Mouse (Mus musculus) neural tube, embryonic 15.5 days (tissue): Measurements from ENCODE around the gene Fam184b. TPM values are rescaled to one million over a fixed set of nuclear protein-coding genes. Genes with fewer than 3 reads are reported as not detected.

Experiments
- ATAC-seq: fragments of 200-750 bp; cut with Nextera tagmentation; 2 replicates; pipeline ENCODE4 v1.8.0; 2017; ENCODE audit warnings: mild to moderate bottlenecking, moderate TSS enrichment, moderate library complexity; ENCODE audit not compliant: low FRiP score
- H3K27ac ChIP-seq: fragments of 300-500 bp; sonication (generic); replicated peaks from 2 replicates; pipeline ENCODE4 v1.5.1; 2015; ENCODE audit warnings: mild to moderate bottlenecking, inconsistent platforms
- H3K27me3 ChIP-seq: fragments of 300-500 bp; sonication (generic); replicated peaks from 2 replicates; pipeline ENCODE4 v1.6.1; 2015; ENCODE audit warnings: inconsistent platforms
- H3K36me3 ChIP-seq: fragments of 300-500 bp; sonication (generic); 2 replicates; pipeline ENCODE4 v1.6.1; 2015; ENCODE audit warnings: inconsistent platforms
- H3K4me1 ChIP-seq: fragments of 300-500 bp; sonication (generic); 2 replicates; pipeline ENCODE4 v1.6.1; 2015; ENCODE audit warnings: inconsistent platforms
- H3K4me2 ChIP-seq: fragments of 300-500 bp; sonication (generic); 2 replicates; pipeline ENCODE4 v1.6.1; 2015; ENCODE audit warnings: inconsistent platforms, mild to moderate bottlenecking, moderate library complexity
- H3K4me3 ChIP-seq: fragments of 300-500 bp; sonication (generic); replicated peaks from 2 replicates; pipeline ENCODE4 v1.5.1; 2015; ENCODE audit warnings: mild to moderate bottlenecking, inconsistent platforms
- H3K9ac ChIP-seq: fragments of 300-500 bp; sonication (generic); replicated peaks from 2 replicates; pipeline ENCODE4 v1.6.1; 2015; ENCODE audit warnings: mild to moderate bottlenecking, inconsistent platforms
- H3K9me3 ChIP-seq: fragments of 300-500 bp; sonication (generic); replicated peaks from 2 replicates; pipeline ENCODE4 v1.6.1; 2016; ENCODE audit warnings: inconsistent platforms
- WGBS: fragments of 180-500 bp; shearing (Covaris S2); methylation state at CpG from one replicate; pipeline ENCODE4 v1.1.7; 2015; ENCODE audit warnings: mixed read lengths; 5-methylcytosine and 5-hydroxymethylcytosine counted together
- polyA plus RNA-seq: library from polyadenylated mRNA; unstranded; fragments of >200 nt; fragmentation: Nextera tagmentation; extraction: Ambion mirVana; gene quantifications from 2 replicates; pipeline ENCODE4 v1.2.1, GENCODE M21; 2015

The Fam184b gene
- polyA plus RNA-seq, 1 experiment from 2014 or later = 13.6 TPM

- Histone ChIP-seq H3K27ac (no peak overlapping the region), H3K9me3 (no peaks in the 10 kb centered on the region), H3K4me2 (no peak overlapping the region), H3K27me3 (no peaks in the 10 kb centered on the region), H3K4me1 (no peaks in the 10 kb centered on the region), H3K9ac (no peak overlapping the region), H3K36me3 (no peaks in the 10 kb centered on the region), H3K4me3 (no peak overlapping the region)
- ATAC-seq = no peak
- 81% methylated on average over 6 of the region's 6 CpGs for WGBS
These were observed 46.1 kb downstream of the Fam184b start for GRCm38 (mm10) chr5:45593276-45593675.

GRCm38 (mm10) chr5:45590094-45590493, 49.3 kb downstream of the Fam184b start:
- Histone ChIP-seq H3K4me3 (no peak overlapping the region), H3K9ac (no peak overlapping the region), H3K4me1 (no peaks in the 10 kb centered on the region), H3K36me3 (no peaks in the 10 kb centered on the region), H3K9me3 (0 out of 2 replicates have a peak, but pooled peaks cover 7% of the 10 kb centered on the region), H3K27me3 (no peaks in the 10 kb centered on the region), H3K4me2 (no peak overlapping the region), H3K27ac (no peak overlapping the region)
- no peak for ATAC-seq
- 88% methylated on average over 4 of the region's 4 CpGs for WGBS

DNA sequence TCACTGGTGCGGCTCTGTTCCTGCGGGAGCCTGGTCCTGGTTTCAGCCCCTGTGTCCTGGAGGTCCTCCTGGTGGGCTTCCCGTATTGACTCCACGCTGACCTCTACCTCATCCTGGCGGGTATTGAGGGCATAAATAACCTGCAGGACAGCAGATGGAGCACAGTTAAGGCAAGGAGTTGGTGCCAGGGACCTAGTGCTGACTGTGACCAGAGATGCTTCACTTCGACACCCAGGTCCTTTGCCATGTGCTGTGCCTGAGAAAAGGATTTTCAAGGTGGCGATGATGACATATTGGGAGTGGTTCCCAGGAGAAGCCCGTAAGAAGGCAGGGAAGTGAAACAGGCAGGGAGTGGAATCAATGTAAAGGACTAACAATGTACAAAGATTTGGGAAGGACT, 54.8 kb downstream of the Fam184b start:
- Histone ChIP-seq H3K27me3 (no peaks in the 10 kb centered on the region), H3K4me3 (no peak overlapping the region), H3K9me3 (0 out of 2 replicates have a peak, but pooled peaks cover 7% of the 10 kb centered on the region), H3K4me1 (no peaks in the 10 kb centered on the region), H3K4me2 (no peak overlapping the region), H3K27ac (no peak overlapping the region), H3K9ac (no peak overlapping the region), H3K36me3 (no peaks in the 10 kb centered on the region)
- WGBS = 92% methylated on average over 8 of the region's 8 CpGs
- ATAC-seq = no peak

GRCm38 (mm10) chr5:45580279-45580678, 59.1 kb downstream of the Fam184b start:
- Histone ChIP-seq H3K9ac (no peak overlapping the region), H3K27ac (no peak overlapping the region), H3K9me3 (no peaks in the 10 kb centered on the region), H3K36me3 (no peaks in the 10 kb centered on the region), H3K4me2 (no peak overlapping the region), H3K27me3 (0 out of 2 replicates have a peak, but pooled peaks cover 3% of the 10 kb centered on the region), H3K4me1 (no peaks in the 10 kb centered on the region), H3K4me3 (no peak overlapping the region)
- 83% methylated on average over 10 of the region's 10 CpGs for WGBS
- ATAC-seq = no peak

GRCm38 (mm10) chr5:45577376-45577775, 62.0 kb downstream of the Fam184b start:
- Histone ChIP-seq H3K9me3 (no peaks in the 10 kb centered on the region), H3K4me3 (no peak overlapping the region), H3K4me2 (no peak overlapping the region), H3K9ac (no peak overlapping the region), H3K27me3 (0 out of 2 replicates have a peak, but pooled peaks cover 3% of the 10 kb centered on the region), H3K27ac (no peak overlapping the region), H3K4me1 (peaks cover 7% of the 10 kb centered on the region), H3K36me3 (no peaks in the 10 kb centered on the region)
- ATAC-seq = no peak
- 91% methylated on average over 1 of the region's 1 CpGs for WGBS

DNA sequence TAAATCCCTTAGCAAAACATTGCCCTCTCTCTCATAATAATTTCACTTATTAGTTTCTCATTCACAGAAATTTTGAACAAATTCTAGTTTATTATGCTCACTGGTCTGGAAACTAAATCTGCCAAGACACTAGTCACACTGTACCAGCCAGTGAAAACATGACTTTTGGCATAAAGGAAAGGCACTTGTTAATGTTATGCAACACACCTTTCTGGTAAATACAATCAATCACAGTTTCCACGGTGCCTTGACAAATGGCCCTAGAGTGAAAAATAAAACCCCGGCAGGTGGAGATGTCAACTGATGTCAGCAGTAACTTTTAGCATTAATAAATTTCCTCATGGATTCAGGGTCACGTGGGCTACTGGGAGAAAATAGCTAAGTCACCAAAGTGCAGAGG, 62.7 kb downstream of the Fam184b start:
- no peak for ATAC-seq
- Histone ChIP-seq H3K4me1 (peaks cover 7% of the 10 kb centered on the region), H3K27ac (no peak overlapping the region), H3K36me3 (no peaks in the 10 kb centered on the region), H3K4me2 (no peak overlapping the region), H3K27me3 (0 out of 2 replicates have a peak, but pooled peaks cover 3% of the 10 kb centered on the region), H3K9ac (no peak overlapping the region), H3K4me3 (no peak overlapping the region), H3K9me3 (no peaks in the 10 kb centered on the region)
- WGBS = 55% methylated on average over 3 of the region's 3 CpGs

- Histone ChIP-seq H3K4me2 (no peak overlapping the region), H3K9ac (no peak overlapping the region), H3K27me3 (0 out of 2 replicates have a peak, but pooled peaks cover 3% of the 10 kb centered on the region), H3K36me3 (no peaks in the 10 kb centered on the region), H3K9me3 (no peaks in the 10 kb centered on the region), H3K4me3 (no peak overlapping the region), H3K27ac (no peak overlapping the region), H3K4me1 (peaks cover 7% of the 10 kb centered on the region)
- peak; percentile 68; the same call in 1 of the 2 replicates for ATAC-seq
- 10% methylated on average over 5 of the region's 5 CpGs for WGBS
These were observed 66.6 kb downstream of the Fam184b start for GRCm38 (mm10) chr5:45572816-45573215.

- Histone ChIP-seq H3K27ac (no peak overlapping the region), H3K36me3 (no peaks in the 10 kb centered on the region), H3K27me3 (no peaks in the 10 kb centered on the region), H3K9ac (no peak overlapping the region), H3K9me3 (no peaks in the 10 kb centered on the region), H3K4me3 (no peak overlapping the region), H3K4me2 (no peak overlapping the region), H3K4me1 (no peaks in the 10 kb centered on the region)
- no peak for ATAC-seq
- WGBS = 80% methylated on average over 1 of the region's 1 CpGs
These were observed 73.6 kb downstream of the Fam184b start for GRCm38 (mm10) chr5:45565829-45566228.

DNA sequence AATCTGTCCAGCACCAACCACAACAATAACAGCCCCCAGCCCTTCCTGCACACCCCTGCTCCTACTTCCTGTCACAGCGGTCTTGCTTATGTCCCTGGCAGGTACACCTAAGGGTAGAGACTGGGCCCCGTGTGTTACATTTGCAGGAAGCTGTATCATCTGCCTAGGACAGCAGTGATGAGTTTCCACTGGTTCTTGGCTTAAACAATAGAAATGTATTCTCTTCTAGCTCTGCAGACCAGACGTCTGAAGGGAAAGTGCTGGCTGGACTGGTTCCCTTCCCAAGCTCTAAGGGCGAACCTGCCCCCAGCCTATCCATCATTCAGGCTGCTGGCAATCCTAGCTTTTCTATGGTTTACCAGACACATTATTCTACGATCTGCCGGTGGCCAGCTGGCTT, 75.4 kb downstream of the Fam184b start:
- 62% methylated on average over 6 of the region's 6 CpGs for WGBS
- no peak overlapping the region for H3K4me3 ChIP-seq
- no peak overlapping the region for H3K9ac ChIP-seq
- ATAC-seq = no peak; the same call in 1 of the 2 replicates
- no peaks in the 10 kb centered on the region for H3K9me3 ChIP-seq
- no peaks in the 10 kb centered on the region for H3K36me3 ChIP-seq
- no peak overlapping the region for H3K27ac ChIP-seq
- no peak overlapping the region for H3K4me2 ChIP-seq
- no peaks in the 10 kb centered on the region for H3K4me1 ChIP-seq
- no peaks in the 10 kb centered on the region for H3K27me3 ChIP-seq

GRCm38 (mm10) chr5:45549586-45549985, 89.8 kb downstream of the Fam184b start:
- no peak for ATAC-seq
- Histone ChIP-seq H3K4me3 (no peak overlapping the region), H3K4me2 (no peak overlapping the region), H3K27me3 (no peaks in the 10 kb centered on the region), H3K9ac (no peak overlapping the region), H3K27ac (no peak overlapping the region), H3K9me3 (no peaks in the 10 kb centered on the region), H3K36me3 (0 out of 2 replicates have a peak, but pooled peaks cover 2% of the 10 kb centered on the region), H3K4me1 (no peaks in the 10 kb centered on the region)
- 95% methylated on average over 1 of the region's 1 CpGs for WGBS

GRCm38 (mm10) chr5:45543374-45543773, 96.0 kb downstream of the Fam184b start:
- H3K4me2 ChIP-seq = no peak overlapping the region
- 54% methylated on average over 5 of the region's 5 CpGs for whole genome bisulfite sequencing

GRCm38 (mm10) chr5:45539502-45539901, 99.9 kb downstream of the Fam184b start:
- no peak overlapping the region for H3K9ac ChIP-seq
- no peaks in the 10 kb centered on the region for H3K27me3 ChIP-seq
- no peak overlapping the region for H3K4me3 ChIP-seq
- ATAC-seq = no peak
- H3K9me3 ChIP-seq = no peaks in the 10 kb centered on the region
- no peak overlapping the region for H3K27ac ChIP-seq
- WGBS = 65% methylated on average over 10 of the region's 10 CpGs
- no peaks in the 10 kb centered on the region for H3K36me3 ChIP-seq
- 0 out of 2 replicates have a peak, but pooled peaks cover 2% of the 10 kb centered on the region for H3K4me1 ChIP-seq
- H3K4me2 ChIP-seq = no peak overlapping the region

More at GRCm38 (mm10) chr5:45543374-45543773, 96.0 kb downstream of the Fam184b start:
- no peaks in the 10 kb centered on the region for H3K9me3 ChIP-seq
- no peak overlapping the region for H3K9ac ChIP-seq
- no peak for ATAC-seq
- H3K27me3 ChIP-seq = no peaks in the 10 kb centered on the region
- no peak overlapping the region for H3K4me3 ChIP-seq
- H3K4me1 ChIP-seq = no peaks in the 10 kb centered on the region
- H3K36me3 ChIP-seq = no peaks in the 10 kb centered on the region
- H3K27ac ChIP-seq = no peak overlapping the region
